Mouse (Mus musculus) CH12.LX (cell line): Measurements from ENCODE around the gene Mcl1. TPM values are rescaled to one million over a fixed set of nuclear protein-coding genes. Genes with fewer than 3 reads are reported as not detected.

ENCODE experiments used
- DNase-seq: peaks from one replicate; pipeline ENCODE4 v3.0.0-alpha.2; 2013; ENCODE audit errors: extremely low read depth
- H3K27ac ChIP-seq: 2 replicates; pipeline ENCODE4 v1.5.1; 2012; ENCODE audit warnings: low read depth, mild to moderate bottlenecking, control low read depth, moderate library complexity; ENCODE audit not compliant: insufficient read depth
- H3K27me3 ChIP-seq: replicated peaks from 2 replicates; pipeline ENCODE3; 2012; ENCODE audit warnings: inconsistent platforms
- H3K36me3 ChIP-seq, 2 experiments: replicated peaks in 1 of 2; 2 replicates each; pipeline versions ENCODE3 to v1.6.1; 2012; ENCODE audit warnings: inconsistent platforms in 1 of 2, low read length in 1 of 2, mild to moderate bottlenecking in 1 of 2, mixed read lengths in 1 of 2, moderate library complexity in 1 of 2; ENCODE audit not compliant: control insufficient read depth in 1 of 2, insufficient read depth in 1 of 2
- H3K4me1 ChIP-seq, 2 experiments: 2 replicates each; pipeline ENCODE4 v1.6.1; 2012; ENCODE audit warnings: inconsistent platforms in 1 of 2, moderate library complexity in 1 of 2; ENCODE audit not compliant: insufficient read depth in 2 of 2, control insufficient read depth in 1 of 2
- H3K4me2 ChIP-seq: 2 replicates; pipeline ENCODE4 v1.6.1; 2012; ENCODE audit warnings: low read depth, mild to moderate bottlenecking, control low read depth; ENCODE audit not compliant: poor library complexity, insufficient read depth, severe bottlenecking
- H3K4me3 ChIP-seq, 3 experiments: fragments of 150-350 bp in 1 of 3; sonication (generic) in 1 of 3; replicated peaks in 1 of 3; 2 replicates each; pipeline versions ENCODE3 to v1.5.1; 2011 to 2012; ENCODE audit warnings: low read depth in 2 of 3, low read length in 2 of 3, mild to moderate bottlenecking in 2 of 3, moderate library complexity in 2 of 3, control low read depth in 1 of 3, improper control_type of control experiment in 1 of 3, inconsistent platforms in 1 of 3, mixed read lengths in 1 of 3; ENCODE audit not compliant: poor library complexity in 1 of 3
- H3K79me2 ChIP-seq: replicated peaks from 2 replicates; pipeline ENCODE4 v1.6.1; 2012; ENCODE audit warnings: mild to moderate bottlenecking, moderate library complexity; ENCODE audit not compliant: control insufficient read depth, poor library complexity, insufficient read depth, severe bottlenecking; ENCODE audit errors: extremely low read depth
- H3K9ac ChIP-seq: 2 replicates; pipeline ENCODE4 v1.6.1; 2012; ENCODE audit warnings: low read depth, mild to moderate bottlenecking, control low read depth, moderate library complexity; ENCODE audit not compliant: insufficient read depth
- H3K9me3 ChIP-seq: replicated peaks from 2 replicates; pipeline ENCODE3; 2012; ENCODE audit warnings: low read length, inconsistent platforms, mixed read lengths
- BHLHE40 ChIP-seq: IDR thresholded peaks from 2 replicates; pipeline ENCODE4 v1.6.1; 2011; ENCODE audit warnings: mild to moderate bottlenecking, low read depth, low read length, improper control_type of control experiment
- CHD1 ChIP-seq: IDR thresholded peaks from 2 replicates; pipeline ENCODE4 v1.6.1; 2012; ENCODE audit warnings: low read depth, low read length, improper control_type of control experiment, inconsistent platforms
- CHD2 ChIP-seq: IDR thresholded peaks from 2 replicates; pipeline ENCODE4 v1.6.1; 2011; ENCODE audit warnings: low read length, improper control_type of control experiment
- IRF4 ChIP-seq: IDR thresholded peaks from 2 replicates; pipeline ENCODE4 v1.6.1; 2014; ENCODE audit warnings: low read depth, mild to moderate bottlenecking, inconsistent platforms, low read length, improper control_type of control experiment
- JUN ChIP-seq: IDR thresholded peaks from 2 replicates; pipeline ENCODE4 v1.6.1; 2011; ENCODE audit warnings: low read depth, mild to moderate bottlenecking, low read length, improper control_type of control experiment, moderate library complexity; ENCODE audit not compliant: insufficient read depth
- JUND ChIP-seq: conservative IDR thresholded peaks from 2 replicates; pipeline ENCODE4 v1.6.1; 2011; ENCODE audit warnings: low read depth, low read length, improper control_type of control experiment
- KAT2A ChIP-seq: IDR thresholded peaks from 2 replicates; pipeline ENCODE4 v1.6.1; 2012; ENCODE audit warnings: low read length, improper control_type of control experiment, inconsistent platforms; ENCODE audit not compliant: insufficient replicate concordance
- MAFK ChIP-seq: IDR thresholded peaks from 2 replicates; pipeline ENCODE4 v1.6.1; 2011; ENCODE audit warnings: low read length, improper control_type of control experiment; ENCODE audit not compliant: insufficient replicate concordance
- MAX ChIP-seq: IDR thresholded peaks from 2 replicates; pipeline ENCODE4 v1.6.1; 2011; ENCODE audit warnings: low read length, improper control_type of control experiment
- MAZ ChIP-seq: IDR thresholded peaks from 2 replicates; pipeline ENCODE4 v1.6.1; 2012; ENCODE audit warnings: low read depth, mild to moderate bottlenecking, inconsistent platforms, low read length, improper control_type of control experiment, moderate library complexity
- MEF2A ChIP-seq: IDR thresholded peaks from 2 replicates; pipeline ENCODE4 v1.6.1; 2014; ENCODE audit warnings: low read depth, mild to moderate bottlenecking, inconsistent platforms, low read length, improper control_type of control experiment, borderline replicate concordance
- MXI1 ChIP-seq: IDR thresholded peaks from 2 replicates; pipeline ENCODE4 v1.6.1; 2011; ENCODE audit warnings: mild to moderate bottlenecking, low read depth, low read length, improper control_type of control experiment
- NRF1 ChIP-seq: IDR thresholded peaks from 2 replicates; pipeline ENCODE4 v1.6.1; 2014; ENCODE audit warnings: low read depth, mild to moderate bottlenecking, inconsistent platforms, low read length, improper control_type of control experiment, moderate library complexity
- PAX5 ChIP-seq: IDR thresholded peaks from 2 replicates; pipeline ENCODE4 v1.6.1; 2012; ENCODE audit warnings: low read length, inconsistent platforms, mixed read lengths
- POLR2AphosphoS2 ChIP-seq: IDR thresholded peaks from 2 replicates; pipeline ENCODE4 v1.6.1; 2011; ENCODE audit warnings: low read depth, low read length, improper control_type of control experiment
- RAD21 ChIP-seq: IDR thresholded peaks from 2 replicates; pipeline ENCODE4 v1.6.1; 2011; ENCODE audit warnings: low read depth, mild to moderate bottlenecking, low read length, improper control_type of control experiment, moderate library complexity
- SMC3 ChIP-seq: IDR thresholded peaks from 2 replicates; pipeline ENCODE4 v1.6.1; 2011; ENCODE audit warnings: low read depth, low read length, improper control_type of control experiment
- TBP ChIP-seq: conservative IDR thresholded peaks from 2 replicates; pipeline ENCODE4 v1.6.1; 2011; ENCODE audit warnings: low read depth, low read length, improper control_type of control experiment
- TCF12 ChIP-seq: IDR thresholded peaks from 2 replicates; pipeline ENCODE4 v1.6.1; 2014; ENCODE audit warnings: low read depth, mild to moderate bottlenecking, inconsistent platforms, low read length, improper control_type of control experiment
- USF2 ChIP-seq: conservative IDR thresholded peaks from 2 replicates; pipeline ENCODE4 v1.6.1; 2011; ENCODE audit warnings: low read depth, low read length, improper control_type of control experiment
- ZKSCAN1 ChIP-seq: IDR thresholded peaks from 2 replicates; pipeline ENCODE4 v1.6.1; 2012; ENCODE audit warnings: low read depth, inconsistent platforms, low read length, improper control_type of control experiment, borderline replicate concordance
- dilution Hi-C: fragments of 300-500 bp; cut with MboI; formaldehyde crosslinking; loops from 2 replicates; pipeline ENCODE4 v1.14.3; 2020; ENCODE audit warnings: low sequenced_read_pairs; ENCODE audit not compliant: extremely low pct_unique_long_range_greater_than_20kb, extremely low pct_ligation_motif_present
- in situ Hi-C: fragments of 300-500 bp; cut with MboI; formaldehyde crosslinking; loops from 3 replicates; pipeline ENCODE4 v1.14.3; 2019; ENCODE audit warnings: low sequenced_read_pairs, low pct_ligation_motif_present, low pct_unique_long_range_greater_than_20kb, mixed read lengths
- polyA plus RNA-seq: library from polyadenylated mRNA; unstranded; fragments of >175 nt; gene quantifications from 2 replicates; pipeline ENCODE4 v1.2.1, GENCODE M21; 2012; ENCODE audit warnings: low read depth; ENCODE audit not compliant: insufficient read length
- total RNA-seq, 2 experiments: library from RNA; depleted of rRNA; stranded (reverse); fragments of 300-350 nt in 1 of 2; fragments of >200 nt in 1 of 2; gene quantifications; 2 replicates each; pipeline ENCODE4 v1.2.3; 2012 to 2014

Gene Mcl1
- total and polyA plus RNA-seq, 3 experiments: 95.9 to 225 (median 188) TPM

DNA sequence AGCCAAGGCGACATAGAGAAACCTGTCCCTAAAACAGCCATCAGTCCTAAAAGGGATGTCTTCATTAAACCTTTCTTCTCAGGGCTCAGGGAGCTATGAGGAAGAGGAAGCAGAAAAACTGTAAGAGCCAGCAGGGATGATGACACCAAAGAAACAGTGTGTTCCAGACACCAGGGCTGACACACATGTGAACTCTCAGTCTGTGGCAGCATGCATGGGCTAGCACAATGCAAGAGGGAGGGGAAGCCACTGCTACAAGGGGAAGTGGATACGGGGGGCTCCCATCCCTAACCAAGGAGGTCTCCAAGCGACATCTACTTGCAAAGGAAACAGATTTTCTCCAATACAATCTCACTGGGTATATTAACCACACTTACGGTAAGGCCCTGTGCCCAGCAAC lies 47.7 kb downstream of the Mcl1 start:
- dilution Hi-C loops (no loop called here), in situ Hi-C loops (no loop called here)
- Histone ChIP-seq H3K4me3 (no peak overlapping the region), H3K4me2 (no peak overlapping the region), H3K27ac (no peak overlapping the region), H3K4me1 (peaks cover 9 to 22% of the 10 kb centered on the region in 2 experiments; a peak in 3 of 4 replicates), H3K9me3 (no peaks in the 10 kb centered on the region), H3K9ac (no peak overlapping the region), H3K27me3 (no peaks in the 10 kb centered on the region), H3K36me3 (no peaks in the 10 kb centered on the region), H3K79me2 (no peaks in the 10 kb centered on the region)
- no peak for DNase-seq
- TF ChIP-seq MAFK: no peak

- Histone ChIP-seq H3K4me1 (peaks cover 9 to 22% of the 10 kb centered on the region in 2 experiments; a peak in 3 of 4 replicates), H3K79me2 (no peaks in the 10 kb centered on the region), H3K9ac (no peak overlapping the region), H3K9me3 (no peaks in the 10 kb centered on the region), H3K27ac (no peak overlapping the region), H3K27me3 (no peaks in the 10 kb centered on the region), H3K36me3 (no peaks in the 10 kb centered on the region), H3K4me2 (no peak overlapping the region)
- dilution Hi-C loops (no loop called here), in situ Hi-C loops (no loop called here)
- peak; percentile 41 for DNase-seq
- TF ChIP-seq POLR2AphosphoS2: no peak
- TF ChIP-seq, all 38 proteins: peak for 0
- no peak overlapping the region for H3K4me3 ChIP-seq
Measured at GRCm38 (mm10) chr3:95707497-95707896, 48.9 kb downstream of the Mcl1 start.

- Histone ChIP-seq H3K4me3 (no peak overlapping the region), H3K9me3 (peaks cover 4% of the 10 kb centered on the region), H3K4me2 (no peak overlapping the region), H3K79me2 (no peaks in the 10 kb centered on the region), H3K27me3 (no peaks in the 10 kb centered on the region), H3K9ac (no peak overlapping the region), H3K27ac (no peak overlapping the region), H3K4me1 (peaks cover 9 to 22% of the 10 kb centered on the region in 2 experiments; a peak in 3 of 4 replicates), H3K36me3 (no peaks in the 10 kb centered on the region)
- in situ Hi-C loops (no loop called here), dilution Hi-C loops (no loop called here)
- no peak for DNase-seq
- no peak for TF ChIP-seq SMC3
- TF ChIP-seq MAZ: no peak
- TF ChIP-seq BHLHE40: no peak
- TF ChIP-seq MXI1: no peak
- no peak for TF ChIP-seq TBP
- TF ChIP-seq MAX: no peak
- TF ChIP-seq RAD21: no peak
- no peak for TF ChIP-seq USF2
- TF ChIP-seq CHD2: no peak
- no peak for TF ChIP-seq CHD1
- no peak for TF ChIP-seq MAFK
- no peak for TF ChIP-seq JUND
- TF ChIP-seq ZKSCAN1: no peak
- TF ChIP-seq PAX5: no peak
- TF ChIP-seq JUN: no peak
- no peak for TF ChIP-seq IRF4
- TF ChIP-seq KAT2A: no peak
- no peak for TF ChIP-seq MEF2A
- TF ChIP-seq TCF12: no peak
- TF ChIP-seq NRF1: no peak
Measured at GRCm38 (mm10) chr3:95709044-95709443, 50.5 kb downstream of the Mcl1 start.
